Mouse (Mus musculus) left cerebral cortex, postnatal 14 days (tissue): ENCODE results near the gene Hist1h2bg. TPM values are rescaled to one million over a fixed set of nuclear protein-coding genes. Genes with fewer than 3 reads are reported as not detected.
A peak's percentile ranks its signal among the peaks of the same experiment; 100 is the strongest.
"Not testable (repeated sequence)": the region's sequence is repeated elsewhere in the genome, so short reads cannot be mapped to it uniquely, and the experiment has no call there.

Experiments used
- DNase-seq, 2 experiments: peaks; one replicate each; pipeline ENCODE4 v3.0.0; 2021 to 2022; ENCODE audit warnings: low spot score in 2 of 2, mixed read lengths in 1 of 2
- intact Hi-C: fragments of 180-260 bp; cut with DNase I; formaldehyde crosslinking; loops from one replicate; pipeline ENCODE4 v1.15.1; 2025
- total RNA-seq, 2 experiments: library from RNA; stranded (reverse); gene quantifications; 2 replicates each; pipeline ENCODE4 v1.2.3; 2021

Hist1h2bg gene
- total RNA-seq, 2 experiments from 2014 or later = 79.2 to 92.9 TPM

GRCm38 (mm10) chr13:23575864-23576313 lies 4.7 kb downstream of the Hist1h2bg start:
- intact Hi-C loops, DNase-seq: not testable (repeated sequence)

GRCm38 (mm10) chr13:23576351-23576881 lies 5.2 kb downstream of the Hist1h2bg start:
- intact Hi-C loops = no loop called here
- DNase-seq = no peak

DNA sequence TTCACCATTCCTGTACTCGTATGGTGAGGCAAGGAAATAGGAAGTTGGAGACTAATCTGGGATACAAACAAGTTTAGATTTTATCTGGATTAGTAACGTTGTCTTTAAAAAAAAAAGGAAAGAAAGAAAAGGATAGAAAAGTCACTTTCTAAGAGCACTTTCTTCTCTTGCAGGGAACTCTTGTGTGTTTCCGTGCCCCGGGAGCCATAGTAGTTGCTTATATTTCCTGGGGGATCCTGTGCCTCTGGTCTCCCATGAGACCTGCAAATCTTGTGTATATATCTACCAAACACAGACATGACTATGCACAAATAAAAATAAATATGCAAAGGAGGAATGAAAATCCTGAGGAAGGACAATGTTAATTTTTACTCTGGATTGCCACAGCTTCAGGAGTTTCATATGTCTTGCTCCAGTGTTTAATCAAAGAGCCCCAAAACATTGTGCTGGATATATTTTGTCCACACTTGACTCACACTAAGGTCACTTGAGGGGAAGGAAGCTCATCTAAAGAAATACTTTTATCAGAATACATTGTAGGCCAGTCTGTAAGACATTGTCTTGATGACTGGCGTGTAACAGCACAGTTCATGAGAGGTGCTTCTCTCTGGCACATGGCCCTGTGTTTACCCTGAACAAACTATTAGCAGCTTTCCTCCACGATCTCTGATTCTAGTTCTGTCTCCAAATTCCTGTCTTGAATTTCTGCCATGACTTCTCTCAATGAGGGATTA lies 5.9 kb downstream of the Hist1h2bg start:
- intact Hi-C loops = no loop called here
- no peak for DNase-seq

- intact Hi-C loops = no loop called here
These were observed 6.6 kb downstream of the Hist1h2bg start for GRCm38 (mm10) chr13:23577835-23578234.

DNA sequence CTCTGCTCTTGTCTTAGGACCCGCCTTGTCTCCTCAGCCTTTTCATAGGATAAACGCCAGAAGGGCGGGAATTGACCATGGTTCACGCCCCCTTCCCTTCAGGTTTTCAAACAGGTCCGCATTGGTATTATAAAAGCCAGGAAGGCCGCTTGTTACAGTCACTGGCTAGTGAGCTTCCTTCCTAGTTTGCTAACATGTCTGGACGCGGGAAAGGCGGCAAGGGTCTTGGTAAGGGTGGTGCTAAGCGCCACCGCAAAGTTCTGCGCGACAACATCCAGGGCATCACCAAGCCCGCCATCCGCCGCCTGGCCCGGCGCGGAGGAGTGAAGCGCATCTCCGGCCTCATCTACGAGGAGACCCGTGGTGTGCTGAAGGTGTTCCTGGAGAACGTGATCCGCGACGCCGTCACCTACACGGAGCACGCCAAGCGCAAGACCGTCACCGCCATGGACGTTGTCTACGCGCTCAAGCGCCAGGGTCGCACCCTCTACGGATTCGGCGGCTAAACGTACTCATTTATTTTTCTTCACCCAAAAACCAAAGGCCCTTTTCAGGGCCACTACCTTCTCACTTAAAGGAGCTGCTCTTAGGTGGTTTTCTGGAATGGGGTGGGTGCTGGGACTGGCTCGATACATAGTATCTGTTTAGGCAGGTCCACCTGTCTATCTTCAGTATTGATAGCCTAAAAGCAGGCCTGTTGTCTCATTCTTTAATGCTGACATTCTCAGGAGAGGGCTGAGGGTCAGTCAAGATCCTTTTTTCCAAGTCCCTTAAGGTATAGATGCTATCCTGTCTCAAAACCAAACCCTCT lies 10.4 kb downstream of the Hist1h2bg start, which contains the start of gene Hist1h4d:
TSS of gene Hist1h4d (plus strand) at position 191 of the 811 bp plus-strand sequence.
- DNase-seq = peak; percentile 98
- intact Hi-C loops = loop anchor here (5.0 kb wide), 2 partner anchors 116 to 156 kb away; partner anchors contain the start of genes Hist1h1c, Hist1h1t and Hist1h4c

More at GRCm38 (mm10) chr13:23577835-23578234, 6.6 kb downstream of the Hist1h2bg start:
- no peak for DNase-seq

DNA sequence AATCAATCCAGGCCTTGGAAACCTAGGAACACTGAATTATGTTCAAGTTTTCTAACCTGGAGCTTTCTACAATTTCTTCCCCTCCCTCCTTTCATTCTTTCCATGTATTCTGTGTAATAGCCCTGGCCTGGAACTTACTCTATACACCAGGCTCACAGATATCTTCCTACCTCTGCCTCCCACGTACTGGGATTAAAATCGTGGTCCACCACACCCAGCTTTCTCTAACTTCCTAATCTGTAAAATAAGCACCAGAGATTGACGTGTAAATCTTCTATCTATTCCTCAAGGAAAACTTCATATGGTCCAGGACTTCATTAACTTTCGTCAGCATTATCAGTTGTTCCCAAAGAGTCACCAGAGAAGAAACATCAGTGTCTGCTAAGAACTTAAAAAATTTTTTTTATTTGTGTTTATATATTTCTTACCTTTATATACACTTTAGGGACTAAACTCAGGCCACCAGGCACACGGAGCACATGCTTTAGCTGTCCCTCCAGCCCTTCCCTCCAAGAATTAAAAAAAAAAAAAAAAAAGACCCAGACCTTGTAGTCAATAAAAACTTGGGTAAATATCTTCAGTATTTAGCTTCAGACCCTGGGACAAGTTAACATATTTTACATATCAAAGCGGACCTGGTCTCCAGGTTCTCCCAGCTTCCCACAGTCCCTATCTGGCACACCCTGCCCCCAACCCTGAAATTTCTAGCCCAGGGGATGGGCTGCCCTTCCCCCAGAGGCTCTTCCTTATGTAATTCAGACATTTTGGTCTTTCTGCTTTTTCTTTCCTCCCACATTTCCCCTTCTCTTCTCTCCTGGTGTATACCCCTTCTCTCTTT lies 11.2 kb downstream of the Hist1h2bg start:
- DNase-seq = no peak
- intact Hi-C loops = loop anchor here (5.0 kb wide), 2 partner anchors 115 to 155 kb away; partner anchors contain the start of genes Hist1h1c, Hist1h1t and Hist1h4c

DNA sequence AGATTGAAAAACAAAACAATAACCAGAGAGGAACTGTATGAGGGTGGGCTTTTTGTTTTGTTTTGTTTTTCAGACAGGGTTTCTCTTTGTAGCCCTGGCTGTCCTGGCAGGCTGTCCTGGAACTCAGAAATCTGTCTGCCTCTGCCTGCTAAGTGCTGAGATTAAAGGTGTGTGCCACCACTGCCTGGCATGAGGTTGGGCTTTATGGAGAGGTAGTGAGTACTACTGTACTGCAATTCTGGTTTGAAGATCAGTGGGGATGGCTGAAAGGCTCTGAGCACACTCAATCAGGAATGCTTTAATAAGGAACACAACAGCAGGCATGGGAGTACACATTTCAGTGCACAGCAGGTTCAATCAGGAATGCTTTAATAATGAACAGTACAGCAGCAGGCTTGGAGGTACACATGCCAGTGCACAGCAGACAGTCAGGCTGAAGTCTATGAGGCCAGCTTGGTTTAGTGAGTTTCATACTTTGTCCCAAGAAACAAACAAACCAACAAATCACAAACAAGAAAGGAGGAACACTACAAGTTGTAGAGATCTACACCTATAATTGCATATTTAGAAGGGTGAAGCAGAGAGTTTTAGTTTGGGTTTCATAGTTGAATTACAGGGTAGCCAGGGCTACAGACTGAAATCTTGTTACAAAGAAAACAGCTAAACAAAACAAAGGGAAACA lies 12.3 kb downstream of the Hist1h2bg start:
- no peak for DNase-seq
- intact Hi-C loops = loop anchor here (5.0 kb wide), 2 partner anchors 114 to 154 kb away; partner anchors contain the start of genes Hist1h1c, Hist1h1t and Hist1h4c

DNA sequence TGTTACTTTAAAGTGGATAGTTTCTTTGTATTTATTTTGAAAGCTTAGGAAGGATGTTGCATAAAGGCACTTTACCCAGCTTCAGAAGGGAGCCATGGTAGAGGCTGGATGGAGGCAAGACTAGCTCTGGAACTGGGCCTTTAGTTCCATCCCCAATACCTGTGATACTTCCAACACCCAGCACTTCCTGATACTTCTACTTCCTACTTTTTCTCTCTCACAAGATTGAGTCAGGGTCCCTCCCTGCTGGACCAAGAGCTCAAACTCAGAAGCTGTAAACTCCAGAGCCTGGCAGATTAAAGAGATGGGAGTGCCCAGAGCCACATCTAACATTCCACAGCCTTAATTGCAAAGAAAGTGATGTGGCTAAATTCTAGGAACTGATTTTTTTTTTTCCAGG lies 13.1 kb downstream of the Hist1h2bg start:
- DNase-seq = no peak
- intact Hi-C loops = loop anchor here (5.0 kb wide), 2 partner anchors 113 to 153 kb away; partner anchors contain the start of genes Hist1h1c, Hist1h1t and Hist1h4c

- DNase-seq = peak; percentile 61 to 73
- intact Hi-C loops = no loop called here
These were observed 13.8 kb downstream of the Hist1h2bg start for GRCm38 (mm10) chr13:23585029-23585441.

DNA sequence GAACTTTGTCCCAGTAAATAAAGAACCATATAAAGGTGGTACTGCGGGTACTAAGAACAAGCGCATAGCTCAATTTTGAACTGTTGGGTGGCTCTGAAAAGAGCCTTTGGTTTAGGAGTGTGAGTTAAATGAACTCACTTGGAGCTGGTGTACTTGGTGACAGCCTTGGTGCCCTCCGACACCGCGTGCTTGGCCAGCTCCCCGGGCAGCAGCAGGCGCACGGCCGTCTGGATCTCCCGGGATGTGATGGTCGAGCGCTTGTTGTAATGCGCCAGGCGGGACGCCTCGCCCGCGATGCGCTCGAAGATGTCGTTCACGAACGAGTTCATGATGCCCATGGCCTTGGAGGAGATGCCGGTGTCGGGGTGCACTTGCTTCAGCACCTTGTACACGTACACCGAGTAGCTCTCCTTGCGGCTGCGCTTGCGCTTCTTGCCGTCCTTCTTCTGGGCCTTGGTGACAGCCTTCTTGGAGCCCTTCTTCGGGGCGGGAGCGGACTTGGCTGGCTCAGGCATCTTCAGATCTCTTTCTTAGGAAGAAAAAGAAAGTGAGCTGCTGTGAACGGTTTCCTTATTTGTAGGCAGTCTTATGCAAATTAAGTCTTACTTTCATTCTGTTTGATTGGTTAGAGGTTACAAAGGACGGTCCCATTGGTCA lies 14.4 kb downstream of the Hist1h2bg start:
- DNase-seq = peak; percentile 79 to 92
- intact Hi-C loops = loop anchor here (1.0 to 2.0 kb wide), 2 partner anchors 13 to 33 kb away; no protein-coding TSS in a partner anchor

- intact Hi-C loops = loop anchor here (1.0 to 2.0 kb wide), 2 partner anchors 12 to 32 kb away; no protein-coding TSS in a partner anchor
- no peak for DNase-seq
These were observed 15.1 kb downstream of the Hist1h2bg start for GRCm38 (mm10) chr13:23586099-23586939.

- intact Hi-C loops = loop anchor here (1.0 to 2.0 kb wide), 2 partner anchors 11 to 32 kb away; no protein-coding TSS in a partner anchor
- no peak for DNase-seq
These were observed 15.7 kb downstream of the Hist1h2bg start for GRCm38 (mm10) chr13:23586940-23587225.

DNA sequence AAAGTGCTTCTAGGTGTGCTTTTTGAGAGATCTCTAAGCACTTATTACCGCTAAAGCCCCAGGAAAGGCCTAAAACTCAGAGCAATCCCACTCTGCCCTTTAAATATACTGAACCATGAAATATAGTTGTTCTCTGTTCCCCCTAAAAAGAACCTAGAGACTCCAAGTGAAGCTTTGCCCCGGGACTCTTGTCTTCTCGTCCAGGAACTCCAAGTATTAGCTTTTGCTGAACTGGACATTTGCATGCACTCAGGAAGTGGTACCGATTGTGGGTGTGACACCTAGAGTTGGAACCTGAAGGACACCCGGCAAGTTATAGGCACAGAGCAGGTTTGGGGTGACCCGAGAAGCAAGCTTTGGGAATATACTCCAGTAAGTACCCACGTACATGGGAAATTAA lies 20.0 kb downstream of the Hist1h2bg start:
- DNase-seq = no peak
- intact Hi-C loops = no loop called here

DNA sequence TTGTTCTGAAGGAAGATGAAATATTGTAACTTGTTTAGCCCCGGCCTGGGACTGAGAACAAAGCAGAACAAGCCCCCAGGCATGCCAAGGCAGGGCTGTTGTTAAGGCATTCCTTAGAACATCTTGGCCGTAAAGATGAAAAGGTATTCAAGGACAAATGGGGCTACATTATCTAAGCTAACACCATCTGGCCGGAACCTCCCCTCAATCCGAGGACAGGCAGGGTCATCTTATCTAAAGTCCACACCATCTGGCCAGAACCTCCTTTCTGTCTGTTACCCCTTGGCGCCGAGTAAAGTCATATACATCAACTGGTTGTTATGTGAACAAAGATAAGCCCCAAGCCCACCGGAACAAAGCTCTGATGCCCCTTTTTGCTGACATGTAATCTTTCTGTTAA lies 20.7 kb downstream of the Hist1h2bg start:
- DNase-seq, intact Hi-C loops: not testable (repeated sequence)

DNA sequence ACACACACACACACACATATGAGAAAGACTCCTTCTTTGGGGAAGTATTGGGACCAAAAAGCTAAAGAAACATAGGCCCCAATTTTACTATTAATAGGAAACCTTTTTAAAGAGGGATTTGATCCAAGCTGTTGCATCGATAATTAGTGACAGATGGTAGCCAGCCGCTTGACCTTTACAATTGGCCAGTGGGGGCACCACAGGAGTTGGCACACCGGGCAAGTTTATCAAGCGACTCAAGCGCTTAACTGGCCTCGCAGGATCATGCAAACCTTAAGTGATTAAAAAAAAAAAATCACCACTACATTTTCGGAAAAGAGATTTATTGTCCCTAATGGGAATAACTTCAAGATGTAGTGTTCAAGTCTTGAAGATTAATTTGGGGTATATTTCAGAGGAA lies 21.4 kb downstream of the Hist1h2bg start:
- no peak for DNase-seq
- intact Hi-C loops = no loop called here

GRCm38 (mm10) chr13:23593051-23593770 lies 22.0 kb downstream of the Hist1h2bg start:
- DNase-seq = no peak
- intact Hi-C loops = no loop called here
